Mouse (Mus musculus) cortical plate, adult 2 months (tissue): ENCODE measurements at regions not wholly inside any gene's neighbourhood (a gene's known extent, or its start where the extent isn't known, plus 50 kb on each side); places are given as distances from the start of the nearest gene placed in this dataset.

Experiments
- CTCF ChIP-seq: fragments of 200-500 bp; IDR thresholded peaks from 2 replicates; pipeline ENCODE4 v1.5.1; 2011; ENCODE audit warnings: mild to moderate bottlenecking, control low read depth, low read length; ENCODE audit not compliant: insufficient read depth; ENCODE audit errors: extremely low read depth
- POLR2A ChIP-seq: fragments of 200-500 bp; IDR thresholded peaks from 2 replicates; pipeline ENCODE4 v1.6.1; 2011; ENCODE audit warnings: mild to moderate bottlenecking, low read length, control low read depth; ENCODE audit not compliant: insufficient read depth; ENCODE audit errors: extremely low read depth

DNA sequence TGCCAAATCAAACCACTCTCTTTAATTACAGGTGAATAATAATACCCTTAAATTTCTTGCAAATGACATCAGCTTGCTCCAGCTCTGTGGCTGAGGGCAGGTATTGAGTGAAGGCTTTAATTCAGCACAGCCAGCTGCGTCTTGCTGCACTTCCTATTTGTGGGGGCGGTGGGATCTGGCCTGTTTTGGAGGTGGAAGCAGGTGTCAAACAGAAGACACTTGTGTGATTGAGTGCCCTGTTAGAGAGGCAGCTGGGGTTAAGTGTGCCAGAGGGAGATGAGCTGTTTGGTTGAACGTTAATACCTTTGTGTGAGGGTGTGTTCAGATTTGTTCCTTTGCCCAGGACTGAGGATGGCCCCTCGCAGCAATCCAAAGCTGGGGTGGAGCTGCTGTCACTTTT, 284.9 kb upstream of the Gm5148 start:
- TF ChIP-seq POLR2A (no peak), CTCF (no peak)
